Mouse (Mus musculus) hindbrain, embryonic 13.5 days (tissue): ENCODE results near the gene P2ry14. TPM values are rescaled to one million over a fixed set of nuclear protein-coding genes. Genes with fewer than 3 reads are reported as not detected.
A peak's percentile ranks its signal among the peaks of the same experiment; 100 is the strongest.

Experiments used
- ATAC-seq: fragments of 200-750 bp; cut with Nextera tagmentation; 2 replicates; pipeline ENCODE4 v1.8.0; 2017; ENCODE audit warnings: moderate TSS enrichment; ENCODE audit not compliant: low FRiP score
- H3K27ac ChIP-seq: fragments of 300-500 bp; sonication (generic); 2 replicates; pipeline ENCODE4 v1.5.1; 2015; ENCODE audit warnings: inconsistent platforms, mild to moderate bottlenecking, moderate library complexity
- H3K27me3 ChIP-seq: fragments of 300-500 bp; sonication (generic); 2 replicates; pipeline ENCODE4 v1.6.1; 2015; ENCODE audit warnings: mild to moderate bottlenecking, inconsistent platforms
- H3K36me3 ChIP-seq: fragments of 300-500 bp; sonication (generic); 2 replicates; pipeline ENCODE4 v1.6.1; 2015; ENCODE audit warnings: mild to moderate bottlenecking, inconsistent platforms
- H3K4me1 ChIP-seq: fragments of 300-500 bp; sonication (generic); replicated peaks from 2 replicates; pipeline ENCODE4 v1.6.1; 2015; ENCODE audit warnings: inconsistent platforms
- H3K4me2 ChIP-seq: fragments of 300-500 bp; sonication (generic); 2 replicates; pipeline ENCODE4 v1.6.1; 2015; ENCODE audit warnings: inconsistent platforms, mild to moderate bottlenecking, moderate library complexity
- H3K4me3 ChIP-seq: fragments of 300-500 bp; sonication (generic); 2 replicates; pipeline ENCODE4 v1.5.1; 2015; ENCODE audit warnings: mild to moderate bottlenecking, inconsistent platforms
- H3K9ac ChIP-seq: fragments of 300-500 bp; sonication (generic); 2 replicates; pipeline ENCODE4 v1.6.1; 2015; ENCODE audit warnings: mild to moderate bottlenecking, inconsistent platforms
- H3K9me3 ChIP-seq: fragments of 300-500 bp; sonication (generic); 2 replicates; pipeline ENCODE4 v1.6.1; 2016; ENCODE audit warnings: inconsistent platforms
- WGBS: fragments of 180-500 bp; shearing (Covaris S2); methylation state at CpG from one replicate; pipeline ENCODE4 v1.1.7; 2015; 5-methylcytosine and 5-hydroxymethylcytosine counted together
- polyA plus RNA-seq: library from polyadenylated mRNA; unstranded; fragments of >200 nt; fragmentation: Nextera tagmentation; extraction: Ambion mirVana; gene quantifications from 2 replicates; pipeline ENCODE4 v1.2.1, GENCODE M21; 2015

Gene P2ry14
- polyA plus RNA-seq, result 3.0 and 3.8 TPM in 2 replicates

- Histone ChIP-seq H3K4me1 (no peaks in the 10 kb centered on the region), H3K27ac (no peak within 1 kb of the TSS), H3K9ac (no peak within 1 kb of the TSS), H3K4me2 (no peak within 1 kb of the TSS), H3K4me3 (no peak within 1 kb of the TSS), H3K27me3 (no peaks in the 10 kb centered on the region), H3K9me3 (no peaks in the 10 kb centered on the region), H3K36me3 (no peaks in the 10 kb centered on the region)
- ATAC-seq, result no peak
- WGBS, result 80% methylated on average over 5 of the region's 5 CpGs
Observed at GRCm38 (mm10) chr3:59153424-59153823, at the start of gene P2ry14. Gene P2ry14, minus strand, starts transcription at chr3:59153618.

DNA sequence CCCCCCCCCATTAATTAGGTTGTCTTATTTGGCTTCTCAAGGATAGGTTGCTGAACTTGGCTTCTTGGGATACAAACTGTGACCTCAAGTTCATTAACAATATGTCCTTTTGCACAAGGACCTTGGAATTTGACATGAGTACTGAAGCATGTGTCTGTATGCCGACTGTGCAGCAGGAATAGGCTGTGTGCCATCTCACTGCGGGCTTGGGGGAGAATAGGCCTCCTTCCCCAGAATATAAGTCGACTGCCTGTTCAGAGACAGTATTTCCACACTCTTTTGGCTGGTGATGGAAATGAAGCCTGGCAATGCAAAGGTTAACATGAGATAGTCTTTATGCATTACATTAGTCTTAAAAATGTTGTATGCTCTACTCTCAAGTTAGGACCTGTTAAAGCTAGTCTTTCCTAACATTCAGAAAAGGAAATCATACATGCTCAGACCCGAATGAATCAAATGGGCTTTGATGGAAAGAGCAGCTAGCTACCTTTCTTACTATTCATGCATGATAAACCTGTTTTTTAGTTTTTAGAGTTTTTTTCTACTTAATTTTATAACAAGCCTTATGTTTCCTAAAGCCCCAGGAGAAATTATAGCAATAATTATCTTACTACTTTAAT, 44.0 kb upstream of the P2ry14 start:
- Histone ChIP-seq H3K27ac (no peak overlapping the region), H3K9me3 (no peaks in the 10 kb centered on the region), H3K4me1 (no peaks in the 10 kb centered on the region), H3K27me3 (no peaks in the 10 kb centered on the region), H3K4me2 (no peak overlapping the region), H3K36me3 (no peaks in the 10 kb centered on the region), H3K4me3 (no peak overlapping the region), H3K9ac (no peak overlapping the region)
- ATAC-seq, result no peak
- WGBS, result 88% methylated on average over 4 of the region's 4 CpGs

DNA sequence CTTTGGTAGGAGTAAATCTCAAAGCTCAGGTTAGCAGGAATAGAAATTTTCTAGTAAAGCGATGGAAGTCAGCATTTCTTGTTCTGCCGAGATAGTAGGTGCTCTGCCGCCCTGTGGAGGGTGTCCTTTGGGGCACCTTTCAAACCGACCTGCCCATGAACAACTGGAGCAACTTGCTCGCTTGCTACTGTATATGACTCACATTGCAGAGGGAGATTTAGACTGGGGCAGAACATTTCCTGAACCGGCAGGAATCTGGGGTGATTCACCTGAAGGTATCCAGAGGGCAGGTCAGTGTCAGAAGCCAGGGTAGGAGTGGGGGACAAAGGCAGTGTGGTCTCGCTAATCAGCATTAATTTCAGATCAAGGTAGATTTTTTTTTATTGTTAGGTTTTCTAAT, 41.5 kb upstream of the P2ry14 start, which contains the start of gene Gpr87:
Gpr87 (minus strand) TSS at position 167 of the 400 bp plus-strand sequence.
- Histone ChIP-seq H3K9ac (no peak within 1 kb of the TSS), H3K27me3 (no peaks in the 10 kb centered on the region), H3K4me3 (no peak within 1 kb of the TSS), H3K27ac (no peak within 1 kb of the TSS), H3K36me3 (no peaks in the 10 kb centered on the region), H3K4me2 (no peak within 1 kb of the TSS), H3K4me1 (no peaks in the 10 kb centered on the region), H3K9me3 (no peaks in the 10 kb centered on the region)
- ATAC-seq, result no peak
- 93% methylated on average over 7 of the region's 7 CpGs for WGBS

- Histone ChIP-seq H3K27ac (no peak overlapping the region), H3K36me3 (no peaks in the 10 kb centered on the region), H3K9me3 (no peaks in the 10 kb centered on the region), H3K9ac (no peak overlapping the region), H3K4me2 (no peak overlapping the region), H3K27me3 (no peaks in the 10 kb centered on the region), H3K4me3 (no peak overlapping the region), H3K4me1 (no peaks in the 10 kb centered on the region)
- 91% methylated on average over 7 of the region's 7 CpGs for WGBS
- ATAC-seq, result no peak
Observed at GRCm38 (mm10) chr3:59194099-59194498, 40.7 kb upstream of the P2ry14 start.

GRCm38 (mm10) chr3:59191674-59192073, 38.3 kb upstream of the P2ry14 start:
- WGBS, result 97% methylated on average over 6 of the region's 6 CpGs

GRCm38 (mm10) chr3:59187336-59187735, 33.9 kb upstream of the P2ry14 start:
- H3K9ac ChIP-seq, result no peak overlapping the region
- H3K4me3 ChIP-seq, result no peak overlapping the region
- no peak for ATAC-seq
- H3K27me3 ChIP-seq, result no peaks in the 10 kb centered on the region
- no peak overlapping the region for H3K27ac ChIP-seq
- H3K9me3 ChIP-seq, result no peaks in the 10 kb centered on the region
- no peaks in the 10 kb centered on the region for H3K36me3 ChIP-seq
- H3K4me1 ChIP-seq, result no peaks in the 10 kb centered on the region
- WGBS, result 93% methylated on average over 4 of the region's 4 CpGs
- no peak overlapping the region for H3K4me2 ChIP-seq

More at GRCm38 (mm10) chr3:59191674-59192073, 38.3 kb upstream of the P2ry14 start:
- Histone ChIP-seq H3K4me1 (no peaks in the 10 kb centered on the region), H3K27me3 (no peaks in the 10 kb centered on the region), H3K9ac (no peak overlapping the region), H3K4me2 (no peak overlapping the region), H3K4me3 (no peak overlapping the region), H3K27ac (no peak overlapping the region), H3K36me3 (no peaks in the 10 kb centered on the region), H3K9me3 (no peaks in the 10 kb centered on the region)
- no peak for ATAC-seq

DNA sequence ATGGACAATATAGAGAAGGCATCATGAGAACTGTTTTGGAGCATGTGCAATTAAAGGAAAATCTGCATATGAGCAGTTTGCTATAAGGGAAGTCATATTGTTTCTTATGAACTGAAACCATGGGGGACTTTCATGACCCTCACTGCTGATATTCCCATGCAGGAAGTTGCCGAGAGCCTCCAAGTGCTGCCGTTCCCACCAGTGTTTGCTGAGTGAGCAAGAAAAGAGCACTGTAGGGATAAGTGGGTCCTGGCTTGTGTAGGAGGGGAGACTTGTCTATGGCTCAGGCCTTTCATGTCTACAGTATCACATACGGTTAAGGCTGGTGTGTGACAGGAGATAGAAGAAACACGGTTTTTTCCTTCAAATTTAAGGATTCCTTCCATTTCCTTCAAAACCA, 32.2 kb upstream of the P2ry14 start:
- no peaks in the 10 kb centered on the region for H3K9me3 ChIP-seq
- no peak overlapping the region for H3K4me3 ChIP-seq
- H3K27me3 ChIP-seq, result no peaks in the 10 kb centered on the region
- 83% methylated on average over 4 of the region's 4 CpGs for WGBS
- ATAC-seq, result no peak
- no peak overlapping the region for H3K9ac ChIP-seq
- no peaks in the 10 kb centered on the region for H3K4me1 ChIP-seq
- no peaks in the 10 kb centered on the region for H3K36me3 ChIP-seq
- no peak overlapping the region for H3K27ac ChIP-seq
- no peak overlapping the region for H3K4me2 ChIP-seq

DNA sequence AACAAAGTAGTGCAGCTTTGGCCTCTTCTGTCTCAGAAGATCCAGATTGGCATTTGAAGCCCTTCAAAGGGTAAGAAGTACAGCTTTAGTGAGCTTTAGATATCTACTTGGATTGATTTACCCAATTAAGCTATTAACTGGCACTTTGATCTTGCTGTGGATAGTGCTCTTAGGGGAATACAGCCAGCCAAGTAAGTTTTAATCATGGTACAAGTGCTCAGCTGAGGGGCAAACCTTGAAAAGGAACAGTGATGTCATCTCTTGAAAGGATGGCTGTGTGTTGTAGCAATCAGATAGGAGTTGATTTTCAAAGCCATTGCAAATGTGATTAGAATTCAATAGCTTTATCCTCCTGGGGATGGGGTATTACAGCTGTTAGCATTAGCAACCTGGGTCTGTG, 28.7 kb upstream of the P2ry14 start:
- no peak overlapping the region for H3K27ac ChIP-seq
- no peak for ATAC-seq
- H3K9me3 ChIP-seq, result no peaks in the 10 kb centered on the region
- H3K4me3 ChIP-seq, result no peak overlapping the region
- no peak overlapping the region for H3K9ac ChIP-seq
- H3K4me1 ChIP-seq, result no peaks in the 10 kb centered on the region
- H3K4me2 ChIP-seq, result no peak overlapping the region
- H3K36me3 ChIP-seq, result no peaks in the 10 kb centered on the region
- no peaks in the 10 kb centered on the region for H3K27me3 ChIP-seq

DNA sequence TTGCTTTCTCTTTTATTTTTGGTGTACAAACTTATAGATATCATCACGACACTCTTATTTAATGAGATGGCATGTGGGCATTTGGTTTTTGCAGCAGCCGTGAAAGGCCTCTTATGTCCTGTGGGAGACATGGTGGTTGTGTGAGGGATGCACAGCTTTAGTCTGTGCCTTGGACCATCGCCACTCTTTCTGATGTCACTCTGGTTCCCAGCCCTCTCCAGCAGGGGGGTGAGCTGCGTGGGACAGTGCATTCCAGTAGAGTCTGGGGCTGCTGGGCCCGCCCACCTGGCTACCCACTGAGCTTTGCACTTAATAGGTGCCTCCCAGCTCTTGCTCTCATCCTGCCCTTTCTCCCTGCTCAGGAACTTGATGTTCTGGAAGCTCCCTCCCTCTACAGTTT, 27.7 kb upstream of the P2ry14 start:
- Histone ChIP-seq H3K4me1 (no peaks in the 10 kb centered on the region), H3K9me3 (no peaks in the 10 kb centered on the region), H3K4me3 (no peak overlapping the region), H3K27me3 (no peaks in the 10 kb centered on the region), H3K27ac (no peak overlapping the region), H3K9ac (no peak overlapping the region), H3K4me2 (no peak overlapping the region), H3K36me3 (no peaks in the 10 kb centered on the region)
- WGBS, result 69% methylated on average over 5 of the region's 5 CpGs
- ATAC-seq, result no peak

- Histone ChIP-seq H3K4me2 (no peak overlapping the region), H3K4me1 (no peaks in the 10 kb centered on the region), H3K36me3 (no peaks in the 10 kb centered on the region), H3K4me3 (no peak overlapping the region), H3K9ac (no peak overlapping the region), H3K27ac (no peak overlapping the region), H3K9me3 (no peaks in the 10 kb centered on the region), H3K27me3 (no peaks in the 10 kb centered on the region)
- WGBS, result 76% methylated on average over 5 of the region's 5 CpGs
- no peak for ATAC-seq
Observed at GRCm38 (mm10) chr3:59176871-59177270, 23.5 kb upstream of the P2ry14 start.

- WGBS, result 52% methylated on average over 5 of the region's 5 CpGs
- H3K4me3 ChIP-seq, result no peak overlapping the region
- no peak overlapping the region for H3K4me2 ChIP-seq
- ATAC-seq, result peak; percentile 77; the same call in 1 of the 2 replicates
- no peaks in the 10 kb centered on the region for H3K36me3 ChIP-seq
- H3K4me1 ChIP-seq, result no peaks in the 10 kb centered on the region
- H3K27ac ChIP-seq, result no peak overlapping the region
- no peaks in the 10 kb centered on the region for H3K9me3 ChIP-seq
- H3K9ac ChIP-seq, result no peak overlapping the region
- no peaks in the 10 kb centered on the region for H3K27me3 ChIP-seq
Observed at GRCm38 (mm10) chr3:59175234-59175633, 21.8 kb upstream of the P2ry14 start.

DNA sequence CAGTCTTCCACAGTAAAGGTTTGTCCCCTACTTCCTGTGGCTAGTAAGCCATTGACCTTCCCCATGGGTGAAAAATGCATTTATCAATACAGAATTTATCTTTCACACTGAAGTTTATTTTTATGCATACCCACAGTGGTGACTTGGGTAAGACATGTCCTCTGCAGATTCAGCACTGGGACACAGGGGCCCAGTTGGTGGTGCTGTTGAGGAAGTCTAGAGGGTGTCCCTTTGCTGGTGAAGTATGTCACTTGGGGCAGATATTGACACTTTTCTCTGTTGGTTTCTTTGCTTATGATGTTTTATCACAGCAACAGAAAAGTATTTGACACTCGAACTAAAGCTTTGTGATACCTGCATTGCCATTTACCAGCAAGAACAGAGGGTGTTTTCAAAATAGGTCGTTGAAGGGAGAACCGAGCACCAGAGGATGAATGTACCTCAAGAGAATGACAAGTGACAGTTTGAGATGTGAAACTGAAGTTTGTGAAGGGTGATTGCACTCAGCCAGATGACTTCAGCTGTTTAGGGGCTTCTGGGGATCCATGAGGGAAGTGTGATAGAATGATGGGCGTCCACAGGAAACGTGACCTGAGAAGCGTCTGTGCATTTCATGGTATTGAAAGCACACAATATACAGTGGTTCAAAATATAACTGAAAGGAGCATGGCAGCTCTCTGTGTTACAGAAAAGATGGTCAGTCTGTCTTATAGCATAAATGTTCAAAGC, 21.2 kb upstream of the P2ry14 start:
- Histone ChIP-seq H3K27ac (no peak overlapping the region), H3K9me3 (no peaks in the 10 kb centered on the region), H3K9ac (no peak overlapping the region), H3K4me3 (no peak overlapping the region), H3K4me2 (no peak overlapping the region), H3K27me3 (no peaks in the 10 kb centered on the region), H3K4me1 (no peaks in the 10 kb centered on the region), H3K36me3 (no peaks in the 10 kb centered on the region)
- no peak for ATAC-seq
- WGBS, result 86% methylated on average over 6 of the region's 6 CpGs
